Mouse (Mus musculus): Measurements from ENCODE around the gene Gm14692. TPM values are rescaled to one million over a fixed set of nuclear protein-coding genes. Genes with fewer than 3 reads are reported as not detected.
"Not testable (repeated sequence)": the region's sequence is repeated elsewhere in the genome, so short reads cannot be mapped to it uniquely, and the experiment has no call there.

The Gm14692 gene
- not detected in 2 replicates for polyA plus RNA-seq (2015; fragmentation: Nextera tagmentation; extraction: Ambion mirVana)

- H3K27me3 ChIP-seq (ENCODE audit: control insufficient read depth, insufficient read depth, low read depth, low read length); H3K9me3 ChIP-seq (ENCODE audit: control insufficient read depth, low read length); H3K9ac ChIP-seq (ENCODE audit: low read length); H3K4me1 ChIP-seq (replicated peaks; ENCODE audit: control insufficient read depth, insufficient read depth, low read length); H3K4me3 ChIP-seq (ENCODE audit: low read length); ATAC-seq (ENCODE audit: low read depth); H3K4me2 ChIP-seq (ENCODE audit: low read depth, low read length); H3K36me3 ChIP-seq (ENCODE audit: control insufficient read depth, insufficient read depth, low read length); H3K27ac ChIP-seq (ENCODE audit: low read length): not testable (repeated sequence)
- WGBS: no CpG with 5 or more reads among the region's 10 CpGs
These were observed at the start of gene Gm14692 for GRCm38 (mm10) chrX:67695398-67695797. TSS of gene Gm14692 (plus strand) at chrX:67695698.

GRCm38 (mm10) chrX:67693462-67693861 lies 2.0 kb upstream of the Gm14692 start, which contains the start of gene Gm1140:
TSS of gene Gm1140 (minus strand) at chrX:67693562.
- H3K4me1 ChIP-seq (replicated peaks; ENCODE audit: control insufficient read depth, insufficient read depth, low read length); H3K9ac ChIP-seq (ENCODE audit: low read length); H3K4me2 ChIP-seq (ENCODE audit: low read depth, low read length); ATAC-seq (ENCODE audit: low read depth); H3K9me3 ChIP-seq (ENCODE audit: control insufficient read depth, low read length); H3K27me3 ChIP-seq (ENCODE audit: control insufficient read depth, insufficient read depth, low read depth, low read length); H3K4me3 ChIP-seq (ENCODE audit: low read length); H3K36me3 ChIP-seq (ENCODE audit: control insufficient read depth, insufficient read depth, low read length); H3K27ac ChIP-seq (ENCODE audit: low read length): not testable (repeated sequence)
- 89% methylated on average over 3 of the region's 11 CpGs for WGBS

Other genes starting within 250 kb of the Gm14692 start
- gene Gm1140, start 2.1 kb upstream of the Gm14692 start, polyA plus RNA-seq (2015; fragmentation: Nextera tagmentation; extraction: Ambion mirVana): not detected in 2 replicates
- gene 4933436I01Rik, start 225.8 kb downstream of the Gm14692 start, polyA plus RNA-seq (2015; fragmentation: Nextera tagmentation; extraction: Ambion mirVana): not detected in 2 replicates

Data from lung, embryonic 16.5 days (tissue).